Mouse (Mus musculus) liver, adult 2 months (tissue): ENCODE data around the gene Tmem135. TPM values are rescaled to one million over a fixed set of nuclear protein-coding genes. Genes with fewer than 3 reads are reported as not detected.

Experiments used
- DNase-seq: peaks from one replicate; pipeline ENCODE4 v3.0.0-alpha.2; 2011; ENCODE audit warnings: low read depth, low spot score; ENCODE audit errors: extremely low read depth
- H3K27ac ChIP-seq: fragments of 200-500 bp; replicated peaks from 2 replicates; pipeline ENCODE4 v1.5.1; 2012; ENCODE audit warnings: low read depth, mild to moderate bottlenecking, control low read depth, inconsistent platforms, low read length; ENCODE audit not compliant: insufficient read depth
- H3K27me3 ChIP-seq: fragments of 200-500 bp; 2 replicates; pipeline ENCODE4 v1.6.1; 2012; ENCODE audit warnings: mild to moderate bottlenecking, moderate library complexity, low read length, inconsistent platforms; ENCODE audit not compliant: control insufficient read depth, insufficient read depth
- H3K36me3 ChIP-seq: fragments of 200-500 bp; 2 replicates; pipeline ENCODE4 v1.6.1; 2012; ENCODE audit warnings: low read length, inconsistent platforms; ENCODE audit not compliant: control insufficient read depth, insufficient read depth
- H3K4me1 ChIP-seq: fragments of 200-500 bp; 2 replicates; pipeline ENCODE4 v1.6.1; 2011; ENCODE audit warnings: low read length; ENCODE audit not compliant: control insufficient read depth, insufficient read depth
- H3K4me3 ChIP-seq: fragments of 200-500 bp; 2 replicates; pipeline ENCODE4 v1.5.1; 2011; ENCODE audit warnings: low read depth, mild to moderate bottlenecking, control low read depth, low read length, moderate library complexity; ENCODE audit not compliant: insufficient read depth
- H3K79me2 ChIP-seq: fragments of 200-500 bp; 2 replicates; pipeline ENCODE4 v1.6.1; 2012; ENCODE audit warnings: inconsistent platforms, mild to moderate bottlenecking, low read length, moderate library complexity; ENCODE audit not compliant: control insufficient read depth, insufficient read depth
- H3K9ac ChIP-seq: fragments of 200-500 bp; 2 replicates; pipeline ENCODE4 v1.6.1; 2012; ENCODE audit warnings: low read depth, mild to moderate bottlenecking, control low read depth, inconsistent platforms, low read length
- CTCF ChIP-seq: fragments of 200-500 bp; IDR thresholded peaks from 2 replicates; pipeline ENCODE4 v1.5.1; 2011; ENCODE audit warnings: low read depth, low read length, control low read depth
- POLR2A ChIP-seq: fragments of 200-500 bp; IDR thresholded peaks from 2 replicates; pipeline ENCODE4 v1.6.1; 2011; ENCODE audit warnings: low read length, control low read depth; ENCODE audit not compliant: insufficient read depth; ENCODE audit errors: extremely low read depth
- WGBS: fragments of 180-500 bp; shearing (Covaris S2); methylation state at CpG from one replicate; pipeline ENCODE4 v1.1.7; 2018; 5-methylcytosine and 5-hydroxymethylcytosine counted together
- polyA plus RNA-seq: library from polyadenylated mRNA; depleted of rRNA; stranded (reverse); fragments of >200 nt; gene quantifications from 2 replicates; pipeline ENCODE4 v1.2.3, GENCODE M21; 2012
- total RNA-seq: library from RNA; depleted of rRNA; stranded (reverse); fragments of >200 nt; gene quantifications from 2 replicates; pipeline ENCODE4 v1.2.3, GENCODE M21; 2014

Tmem135 gene
- total and polyA plus RNA-seq, 2 experiments, result 60.4 to 108 TPM

GRCm38 (mm10) chr7:89412094-89412493 is 8.1 kb upstream of the Tmem135 start:
- no peaks in the 10 kb centered on the region for H3K27me3 ChIP-seq
- H3K36me3 ChIP-seq, result peaks cover 31% of the 10 kb centered on the region
- TF ChIP-seq POLR2A, result no peak
- no peak for TF ChIP-seq CTCF
- peaks cover 2% of the 10 kb centered on the region; the same call in 1 of the 2 replicates for H3K79me2 ChIP-seq
- no peak overlapping the region for H3K9ac ChIP-seq
- no peak overlapping the region for H3K4me3 ChIP-seq
- peaks cover 12% of the 10 kb centered on the region for H3K4me1 ChIP-seq
- DNase-seq, result no peak
- WGBS, result 75% methylated on average over 7 of the region's 7 CpGs
- no peak overlapping the region for H3K27ac ChIP-seq

GRCm38 (mm10) chr7:89411346-89411745 is 7.3 kb upstream of the Tmem135 start:
- no peak for TF ChIP-seq POLR2A
- no peak for TF ChIP-seq CTCF
- Histone ChIP-seq H3K79me2 (peaks cover 6% of the 10 kb centered on the region; the same call in 1 of the 2 replicates), H3K27me3 (no peaks in the 10 kb centered on the region), H3K27ac (no peak overlapping the region), H3K4me3 (no peak overlapping the region), H3K4me1 (peaks cover 12% of the 10 kb centered on the region), H3K36me3 (peaks cover 31% of the 10 kb centered on the region), H3K9ac (no peak overlapping the region)
- peak; percentile 66 for DNase-seq
- WGBS, result 29% methylated on average over 3 of the region's 3 CpGs

GRCm38 (mm10) chr7:89410294-89410693 is 6.3 kb upstream of the Tmem135 start:
- H3K27me3 ChIP-seq, result no peaks in the 10 kb centered on the region
- peaks cover 6% of the 10 kb centered on the region; the same call in 1 of the 2 replicates for H3K79me2 ChIP-seq
- TF ChIP-seq CTCF (no peak), POLR2A (no peak)
- DNase-seq, result no peak
- no peak overlapping the region for H3K4me3 ChIP-seq
- WGBS, result 69% methylated on average over 4 of the region's 4 CpGs
- no peak overlapping the region for H3K9ac ChIP-seq
- H3K4me1 ChIP-seq, result peaks cover 11% of the 10 kb centered on the region
- no peak overlapping the region for H3K27ac ChIP-seq
- peaks cover 31% of the 10 kb centered on the region for H3K36me3 ChIP-seq

GRCm38 (mm10) chr7:89407006-89407940 is 3.3 kb upstream of the Tmem135 start:
- Histone ChIP-seq H3K4me1 (peaks cover 19% of the 10 kb centered on the region), H3K36me3 (peaks cover 28% of the 10 kb centered on the region), H3K27me3 (no peaks in the 10 kb centered on the region), H3K4me3 (no peak overlapping the region), H3K79me2 (peaks cover 6% of the 10 kb centered on the region; the same call in 1 of the 2 replicates), H3K27ac (peak overlapping the region; percentile 59), H3K9ac (0 out of 2 replicates have a peak overlapping the region, but pooled peaks have one; percentile 3)
- WGBS, result 80% methylated on average over 24 of the region's 24 CpGs
- TF ChIP-seq POLR2A (no peak), CTCF (no peak)
- no peak for DNase-seq

- TF ChIP-seq CTCF (no peak), POLR2A (no peak)
- WGBS, result 13% methylated on average over 1 of the region's 1 CpGs
- Histone ChIP-seq H3K27me3 (no peaks in the 10 kb centered on the region), H3K79me2 (peaks cover 6% of the 10 kb centered on the region; the same call in 1 of the 2 replicates), H3K36me3 (peaks cover 23% of the 10 kb centered on the region), H3K9ac (0 out of 2 replicates have a peak overlapping the region, but pooled peaks have one; percentile 36), H3K4me3 (peak overlapping the region; percentile 27; the same call in 1 of the 2 replicates), H3K27ac (no peak overlapping the region), H3K4me1 (peaks cover 22% of the 10 kb centered on the region)
- no peak for DNase-seq
Measured at GRCm38 (mm10) chr7:89406011-89406410, 2.0 kb upstream of the Tmem135 start.
